Mouse (Mus musculus) thymus, adult 2 months (tissue): ENCODE results near the gene Gbp3.

Source experiments
- CTCF ChIP-seq: fragments of 200-500 bp; IDR thresholded peaks from 2 replicates; pipeline ENCODE4 v1.5.1; 2012; ENCODE audit warnings: mild to moderate bottlenecking, control low read depth, low read length, moderate library complexity, borderline replicate concordance; ENCODE audit not compliant: control insufficient read depth, poor library complexity, insufficient read depth; ENCODE audit errors: extremely low read depth
- POLR2A ChIP-seq: fragments of 200-500 bp; IDR thresholded peaks from 2 replicates; pipeline ENCODE4 v1.6.1; 2012; ENCODE audit warnings: mild to moderate bottlenecking, low read length, control low read depth, moderate library complexity; ENCODE audit not compliant: control insufficient read depth, poor library complexity, insufficient read depth; ENCODE audit errors: extremely low read depth

GRCm38 (mm10) chr3:142555623-142556022, 4.2 kb upstream of the Gbp3 start:
- TF ChIP-seq CTCF (no peak), POLR2A (no peak)
